18 mouse cellular contexts compared by ENCODE assay signal in genomic region chr11:98694301-98694700, GRCm38 (mm10). TPM values are rescaled to one million over a fixed set of nuclear protein-coding genes. Genes with fewer than 3 reads are reported as not detected.
"Had no signal": no experiment of that assay in that cellular context is flagged by ENCODE, and none has a peak within 500 bp of the region (broad histone marks: within the 10 kb centered on the region; RNA-seq: fewer than 3 reads in every experiment).

No protein-coding gene starts in this region.

- H3K27me3 ChIP-seq: limb, embryonic 15.5 days; liver, embryonic 12.5 days; midbrain, embryonic 12.5 days; stomach, embryonic 15.5 days had no signal

- DNase-seq: kidney, postnatal 36 days; layer of hippocampus, adult 9-11 months; layer of hippocampus, postnatal 36 days; thymus, adult 2 months; thymus, postnatal 25 days had no signal

- H3K4me1 ChIP-seq: limb, embryonic 15.5 days; liver, embryonic 12.5 days; midbrain, embryonic 12.5 days; stomach, embryonic 15.5 days had no signal

- H3K4me2 ChIP-seq: limb, embryonic 15.5 days; liver, embryonic 12.5 days; midbrain, embryonic 12.5 days; stomach, embryonic 15.5 days had no signal

- H3K9me3 ChIP-seq: limb, embryonic 15.5 days; liver, embryonic 12.5 days; midbrain, embryonic 12.5 days; stomach, embryonic 15.5 days had no signal

- H3K27ac ChIP-seq: limb, embryonic 15.5 days; liver, embryonic 12.5 days; midbrain, embryonic 12.5 days; stomach, embryonic 15.5 days had no signal

- ATAC-seq: liver, embryonic 12.5 days; midbrain, embryonic 16.5 days had no signal

- H3K4me3 ChIP-seq: limb, embryonic 15.5 days; liver, embryonic 12.5 days; midbrain, embryonic 12.5 days; stomach, embryonic 15.5 days had no signal

- H3K9ac ChIP-seq: limb, embryonic 15.5 days; liver, embryonic 12.5 days; midbrain, embryonic 12.5 days; stomach, embryonic 15.5 days had no signal

RNA-seq across cellular contexts. Expression of gene Csf3, which starts 6.8 kb away (rescaled TPM):
- total RNA-seq: layer of hippocampus, adult 18-20 months; layer of hippocampus, postnatal 36 days; left cerebral cortex, adult 8-10 months; left cerebral cortex, postnatal 25 days; megakaryocyte-erythroid progenitor cell, adult 5-6 weeks had no signal
- polyA plus RNA-seq: liver, embryonic 12.5 days; liver, embryonic 16.5 days; lung, embryonic 16.5 days; midbrain, embryonic 12.5 days; midbrain, embryonic 16.5 days; neural tube, embryonic 14.5 days; stomach, embryonic 15.5 days had no signal

RNA-seq across cellular contexts. Expression of gene Gsdma, which starts 30.1 kb away (rescaled TPM):
- total RNA-seq: layer of hippocampus, adult 18-20 months; layer of hippocampus, postnatal 36 days; left cerebral cortex, adult 8-10 months; left cerebral cortex, postnatal 25 days had no signal
- polyA plus RNA-seq: liver, embryonic 12.5 days; lung, embryonic 16.5 days; midbrain, embryonic 12.5 days; midbrain, embryonic 16.5 days; neural tube, embryonic 14.5 days; spleen, adult 2 months had no signal
